Mouse (Mus musculus) CD4-positive naive resting alpha-beta T cell, adult 57 days (primary cell): ENCODE results near the gene Cavin3. TPM values are rescaled to one million over a fixed set of nuclear protein-coding genes. Genes with fewer than 3 reads are reported as not detected.

Experiments
- total RNA-seq: library from RNA; stranded (reverse); gene quantifications from one replicate; pipeline ENCODE4 v1.2.4, GENCODE M21; 2023

The Cavin3 gene
- 0.59 TPM for total RNA-seq

DNA sequence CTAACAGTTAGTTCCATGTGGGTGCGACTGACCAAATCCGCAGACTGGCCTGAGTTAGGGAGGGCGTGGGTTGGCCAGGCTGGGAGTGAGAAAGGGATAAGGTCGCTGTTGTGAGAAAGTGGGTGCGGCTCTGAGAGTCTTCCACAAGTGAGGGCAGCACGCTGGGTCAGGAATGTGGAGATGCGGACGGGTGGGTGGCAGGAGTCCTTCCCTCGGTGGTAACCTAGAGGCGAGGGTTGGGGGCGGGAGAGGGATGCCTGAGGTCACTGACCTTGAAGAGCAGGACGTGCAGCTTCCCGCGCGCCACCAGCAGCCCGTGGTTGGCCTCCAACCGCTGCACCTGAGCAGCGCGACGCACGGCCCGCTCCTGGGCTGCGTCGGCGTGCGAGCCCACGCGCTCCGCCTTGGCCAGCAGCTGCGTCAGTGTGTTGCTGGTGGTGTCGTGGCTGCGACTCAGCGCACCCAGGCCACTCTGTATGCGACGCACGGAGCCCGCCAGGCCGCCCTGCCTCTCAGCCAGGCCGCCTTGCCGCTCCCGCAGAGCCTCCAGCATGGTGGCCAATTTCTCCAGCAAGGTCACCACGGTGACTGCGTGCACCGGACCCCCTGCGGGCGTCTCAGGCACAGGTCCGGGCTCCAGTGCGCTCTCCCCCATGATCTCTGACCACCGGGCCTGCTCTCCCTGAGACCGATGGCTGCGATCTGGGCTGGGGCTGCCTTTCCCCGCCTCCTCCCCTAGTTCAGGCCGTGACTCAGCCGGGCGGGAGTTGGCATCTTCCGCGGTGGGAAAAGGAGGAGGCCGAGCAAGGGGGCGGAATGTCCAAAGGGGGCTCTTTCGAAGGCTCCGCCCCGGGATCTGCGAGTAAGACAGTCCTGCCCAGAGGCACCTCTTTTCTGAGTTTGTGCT lies at the start of gene Cavin3:
TSS of gene Cavin3 (minus strand) at position 796 of the 907 bp plus-strand sequence.

Other genes starting within 250 kb of the Cavin3 start
- not detected for gene Olfr688, start 194.2 kb downstream of the Cavin3 start, total RNA-seq
- not detected for gene Olfr689, start 171.1 kb downstream of the Cavin3 start, total RNA-seq
- not detected for gene Olfr690, start 148.2 kb downstream of the Cavin3 start, total RNA-seq
- not detected for gene Olfr691, start 140.0 kb downstream of the Cavin3 start, total RNA-seq
- not detected for gene Olfr692, start 114.1 kb downstream of the Cavin3 start, total RNA-seq
- not detected for gene Gm5901, start 107.3 kb downstream of the Cavin3 start, total RNA-seq
- 39.0 TPM for gene Fam160a2, start 82.2 kb downstream of the Cavin3 start, total RNA-seq
- not detected for gene Cnga4, start 77.7 kb downstream of the Cavin3 start, total RNA-seq
- gene Cckbr, start 56.6 kb downstream of the Cavin3 start, total RNA-seq, result not detected
- gene Smpd1, start 72.1 kb upstream of the Cavin3 start, total RNA-seq, result 19.9 TPM
- gene Apbb1, start 99.4 kb upstream of the Cavin3 start, total RNA-seq, result 1.4 TPM
- not detected for gene Hpx, start 117.8 kb upstream of the Cavin3 start, total RNA-seq
- gene Trim3, start 151.3 kb upstream of the Cavin3 start, total RNA-seq, result 19.3 TPM
- 83.4 TPM for gene Timm10b, start 157.8 kb upstream of the Cavin3 start, total RNA-seq
- gene Arfip2, start 158.1 kb upstream of the Cavin3 start, total RNA-seq, result 34.6 TPM
- gene Gm45799, start 158.3 kb upstream of the Cavin3 start, total RNA-seq, result 10.6 TPM
- 6.8 TPM for gene Dnhd1, start 168.5 kb upstream of the Cavin3 start, total RNA-seq